Mouse (Mus musculus): ENCODE measurements at regions not wholly inside any gene's neighbourhood (a gene's known extent, or its start where the extent isn't known, plus 50 kb on each side); places are given as distances from the start of the nearest gene placed in this dataset.

GRCm38 (mm10) chr16:87783561-87784304, 85.0 kb downstream of the Bach1 start:
- no peak overlapping the region for H3K4me3 ChIP-seq
- H3K36me3 ChIP-seq (ENCODE audit: control insufficient read depth, insufficient read depth) = no peaks in the 10 kb centered on the region
- no peaks in the 10 kb centered on the region for H3K79me2 ChIP-seq (ENCODE audit: control insufficient read depth, insufficient read depth)
- H3ac ChIP-seq (ENCODE audit: control insufficient read depth, insufficient read length) = no peak overlapping the region
- no peaks in the 10 kb centered on the region for H3K27me3 ChIP-seq (ENCODE audit: control insufficient read depth, insufficient read depth, insufficient read length)
- TF ChIP-seq TCF3 (IDR thresholded peaks at IDR 0.05; ENCODE audit: insufficient read length, low read depth) (no peak), CEBPB (IDR thresholded peaks at IDR 0.05; ENCODE audit: insufficient read depth, poor library complexity, severe bottlenecking) (no peak), MYOG (IDR thresholded peaks at IDR 0.05; ENCODE audit: control insufficient read depth in 1 of 3, insufficient read depth in 1 of 3, insufficient read length in 2 of 3, low read depth in 2 of 3) (no peak), E2F4 (IDR thresholded peaks at IDR 0.05; ENCODE audit: insufficient read depth) (no peak), POLR2A (IDR thresholded peaks at IDR 0.05; ENCODE audit: insufficient read length, low read depth) (no peak), MAX (IDR thresholded peaks at IDR 0.05; ENCODE audit: low read depth) (no peak), MYOD1 (IDR thresholded peaks at IDR 0.05; ENCODE audit: control insufficient read depth in 1 of 3, insufficient read length in 2 of 3, low read depth in 2 of 3) (no peak), TCF12 (IDR thresholded peaks at IDR 0.05; ENCODE audit: insufficient read depth, poor library complexity, severe bottlenecking) (no peak), SRF (IDR thresholded peaks at IDR 0.05; ENCODE audit: control insufficient read depth, insufficient read length, low read depth) (no peak), POLR2AphosphoS2 (IDR thresholded peaks at IDR 0.05; ENCODE audit: insufficient read length, low read depth) (no peak), USF1 (IDR thresholded peaks at IDR 0.05; ENCODE audit: low read depth) (no peak), REST (IDR thresholded peaks at IDR 0.05; ENCODE audit: insufficient read depth, insufficient read length) (no peak)
- H3K4me2 ChIP-seq (ENCODE audit: low read depth) = peak overlapping the region; percentile 62

GRCm38 (mm10) chr16:87784405-87784994, 85.8 kb downstream of the Bach1 start:
- Histone ChIP-seq H3K4me3 (no peak overlapping the region), H3ac (ENCODE audit: control insufficient read depth, insufficient read length) (no peak overlapping the region)
- TF ChIP-seq MAX (IDR thresholded peaks at IDR 0.05; ENCODE audit: low read depth) (no peak), REST (IDR thresholded peaks at IDR 0.05; ENCODE audit: insufficient read depth, insufficient read length) (no peak), MYOG (IDR thresholded peaks at IDR 0.05; ENCODE audit: control insufficient read depth in 1 of 3, insufficient read depth in 1 of 3, insufficient read length in 2 of 3, low read depth in 2 of 3) (no peak), MYOD1 (IDR thresholded peaks at IDR 0.05; ENCODE audit: control insufficient read depth in 1 of 3, insufficient read length in 2 of 3, low read depth in 2 of 3) (no peak)

DNA sequence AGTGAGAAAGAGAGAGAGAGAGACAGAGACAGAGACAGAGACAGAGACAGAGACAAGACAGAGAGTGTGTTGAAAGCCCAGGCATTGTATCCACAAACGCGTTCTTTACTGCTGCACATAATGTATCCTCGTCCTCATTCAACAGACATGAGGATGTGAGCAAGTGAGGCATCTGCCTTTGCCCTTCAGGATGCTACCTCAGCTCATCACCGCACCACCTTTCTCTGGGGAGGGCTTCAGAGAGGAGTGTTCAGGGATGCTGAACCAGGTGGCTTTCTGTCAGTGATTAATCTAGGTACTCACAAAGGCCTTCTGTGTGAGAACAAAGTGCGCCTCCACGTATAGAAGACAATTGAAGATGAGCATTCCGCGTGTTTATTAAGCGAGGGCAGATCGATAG, 90.8 kb downstream of the Bach1 start:
- TF ChIP-seq MYOD1 (IDR thresholded peaks at IDR 0.05; ENCODE audit: control insufficient read depth in 1 of 3, insufficient read length in 2 of 3, low read depth in 2 of 3) (no peak), MAX (IDR thresholded peaks at IDR 0.05; ENCODE audit: low read depth) (no peak), E2F4 (IDR thresholded peaks at IDR 0.05; ENCODE audit: insufficient read depth) (no peak), USF1 (IDR thresholded peaks at IDR 0.05; ENCODE audit: low read depth) (no peak)
- Histone ChIP-seq H3K27me3 (ENCODE audit: control insufficient read depth, insufficient read depth, insufficient read length) (no peaks in the 10 kb centered on the region), H3K36me3 (ENCODE audit: control insufficient read depth, insufficient read depth) (no peaks in the 10 kb centered on the region), H3K79me2 (ENCODE audit: control insufficient read depth, insufficient read depth) (no peaks in the 10 kb centered on the region), H3K4me2 (ENCODE audit: low read depth) (no peak overlapping the region), H3ac (ENCODE audit: control insufficient read depth, insufficient read length) (no peak overlapping the region), H3K4me3 (no peak overlapping the region)

More at GRCm38 (mm10) chr16:87784405-87784994, 85.8 kb downstream of the Bach1 start:
- H3K4me2 ChIP-seq (ENCODE audit: low read depth) = peak overlapping the region; percentile 62
- no peaks in the 10 kb centered on the region for H3K36me3 ChIP-seq (ENCODE audit: control insufficient read depth, insufficient read depth)
- no peaks in the 10 kb centered on the region for H3K79me2 ChIP-seq (ENCODE audit: control insufficient read depth, insufficient read depth)
- H3K27me3 ChIP-seq (ENCODE audit: control insufficient read depth, insufficient read depth, insufficient read length) = no peaks in the 10 kb centered on the region

- no peak for TF ChIP-seq POLR2A (IDR thresholded peaks at IDR 0.05; ENCODE audit: insufficient read length, low read depth)
- no peak for TF ChIP-seq MYOG (IDR thresholded peaks at IDR 0.05; ENCODE audit: control insufficient read depth in 1 of 3, insufficient read depth in 1 of 3, insufficient read length in 2 of 3, low read depth in 2 of 3)
- no peak for TF ChIP-seq REST (IDR thresholded peaks at IDR 0.05; ENCODE audit: insufficient read depth, insufficient read length)
- no peak for TF ChIP-seq CEBPB (IDR thresholded peaks at IDR 0.05; ENCODE audit: insufficient read depth, poor library complexity, severe bottlenecking)
- no peak for TF ChIP-seq POLR2AphosphoS2 (IDR thresholded peaks at IDR 0.05; ENCODE audit: insufficient read length, low read depth)
- TF ChIP-seq MAX (IDR thresholded peaks at IDR 0.05; ENCODE audit: low read depth) = no peak
- TF ChIP-seq TCF12 (IDR thresholded peaks at IDR 0.05; ENCODE audit: insufficient read depth, poor library complexity, severe bottlenecking) = no peak
- TF ChIP-seq USF1 (IDR thresholded peaks at IDR 0.05; ENCODE audit: low read depth) = no peak
- TF ChIP-seq SRF (IDR thresholded peaks at IDR 0.05; ENCODE audit: control insufficient read depth, insufficient read length, low read depth) = no peak
- no peak overlapping the region for H3ac ChIP-seq (ENCODE audit: control insufficient read depth, insufficient read length)
- H3K4me2 ChIP-seq (ENCODE audit: low read depth) = no peak overlapping the region
- H3K4me3 ChIP-seq = no peak overlapping the region
- H3K27me3 ChIP-seq (ENCODE audit: control insufficient read depth, insufficient read depth, insufficient read length) = no peaks in the 10 kb centered on the region
- no peaks in the 10 kb centered on the region for H3K79me2 ChIP-seq (ENCODE audit: control insufficient read depth, insufficient read depth)
- H3K36me3 ChIP-seq (ENCODE audit: control insufficient read depth, insufficient read depth) = no peaks in the 10 kb centered on the region
These were observed 91.2 kb downstream of the Bach1 start for GRCm38 (mm10) chr16:87789957-87790356.

DNA sequence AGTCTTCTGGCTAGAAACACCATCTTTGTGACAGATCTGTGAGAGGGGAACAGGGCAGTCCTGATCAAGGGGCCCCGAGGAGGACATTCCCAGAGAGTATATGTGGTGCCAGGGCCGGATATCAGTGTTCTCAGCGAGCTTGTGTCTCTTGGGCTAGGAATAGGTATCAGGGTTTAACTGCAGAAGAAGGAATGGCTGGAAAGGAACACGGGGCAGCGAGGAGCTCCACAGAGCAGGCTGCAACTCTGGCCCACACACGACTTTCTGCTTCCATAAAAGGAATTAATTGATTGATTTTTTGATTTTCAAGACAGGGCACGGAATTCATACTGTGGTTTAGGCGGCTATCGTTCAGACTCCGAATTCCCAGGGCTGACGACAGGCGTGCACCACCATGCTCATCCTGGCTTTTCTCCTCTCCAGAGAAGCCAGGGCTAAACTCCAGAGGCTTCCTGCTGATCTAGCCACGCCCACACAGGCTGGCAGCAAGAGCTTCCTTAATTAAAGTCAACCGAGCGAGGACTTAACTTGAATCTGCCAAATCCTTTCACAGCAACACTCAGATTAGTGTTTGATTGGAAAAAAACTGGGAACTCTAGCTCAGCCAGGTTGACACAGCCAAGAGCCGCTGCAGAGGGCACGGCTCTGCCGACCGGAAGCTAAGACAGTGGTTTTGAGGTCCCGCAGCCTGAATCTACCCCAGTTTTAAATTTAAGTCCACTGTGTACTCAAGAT, 97.9 kb downstream of the Bach1 start:
- Histone ChIP-seq H3K27me3 (ENCODE audit: control insufficient read depth, insufficient read depth, insufficient read length) (no peaks in the 10 kb centered on the region), H3K79me2 (ENCODE audit: control insufficient read depth, insufficient read depth) (no peaks in the 10 kb centered on the region), H3K4me3 (no peak overlapping the region), H3K4me2 (ENCODE audit: low read depth) (peak overlapping the region; percentile 18), H3K36me3 (ENCODE audit: control insufficient read depth, insufficient read depth) (no peaks in the 10 kb centered on the region), H3ac (ENCODE audit: control insufficient read depth, insufficient read length) (no peak overlapping the region)
- TF ChIP-seq MAX (IDR thresholded peaks at IDR 0.05; ENCODE audit: low read depth) = no peak
- TF ChIP-seq TCF12 (IDR thresholded peaks at IDR 0.05; ENCODE audit: insufficient read depth, poor library complexity, severe bottlenecking) = no peak
